Mouse (Mus musculus) activated CD4-positive, CD25-positive, alpha-beta regulatory T cell, adult 4 months (primary cell): ENCODE data around the gene Ndufaf1. TPM values are rescaled to one million over a fixed set of nuclear protein-coding genes. Genes with fewer than 3 reads are reported as not detected.
"Not testable (repeated sequence)": the region's sequence is repeated elsewhere in the genome, so short reads cannot be mapped to it uniquely, and the experiment has no call there.

ENCODE experiments used
- ATAC-seq: one replicate; pipeline ENCODE4 v1.8.0; 2017
- polyA plus RNA-seq, 2 experiments: library from polyadenylated mRNA; unstranded; fragments of 100-300 nt; shearing (Covaris generic); gene quantifications; one replicate each; pipeline ENCODE4 v1.2.1; 2017

Ndufaf1 gene
- polyA plus RNA-seq, result 10 to 100 TPM; 24.0 to 29.3 TPM

GRCm38 (mm10) chr2:119662220-119663182 lies at the start of gene Ndufaf1:
Ndufaf1 (minus strand) TSS chr2:119662827.
- ATAC-seq, result peak; percentile 86

GRCm38 (mm10) chr2:119710011-119710410 lies 47.4 kb upstream of the Ndufaf1 start:
- no peak for ATAC-seq

GRCm38 (mm10) chr2:119707676-119708075 lies 45.0 kb upstream of the Ndufaf1 start:
- ATAC-seq, result no peak

- ATAC-seq, result no peak
Measured at GRCm38 (mm10) chr2:119703171-119703570, 40.5 kb upstream of the Ndufaf1 start.

- ATAC-seq, result no peak
Measured at GRCm38 (mm10) chr2:119699962-119700361, 37.3 kb upstream of the Ndufaf1 start.

GRCm38 (mm10) chr2:119698472-119698871 lies 35.8 kb upstream of the Ndufaf1 start:
- ATAC-seq, result no peak

- no peak for ATAC-seq
Measured at GRCm38 (mm10) chr2:119696111-119696510, 33.5 kb upstream of the Ndufaf1 start.

- no peak for ATAC-seq
Measured at GRCm38 (mm10) chr2:119694826-119695225, 32.2 kb upstream of the Ndufaf1 start.

GRCm38 (mm10) chr2:119692003-119692701 lies 29.5 kb upstream of the Ndufaf1 start:
- ATAC-seq, result no peak

GRCm38 (mm10) chr2:119683706-119684105 lies 21.1 kb upstream of the Ndufaf1 start:
- no peak for ATAC-seq

GRCm38 (mm10) chr2:119675831-119676230 lies 13.2 kb upstream of the Ndufaf1 start:
- ATAC-seq, result peak; percentile 31

- peak; percentile 34 for ATAC-seq
Measured at GRCm38 (mm10) chr2:119675215-119675784, 12.7 kb upstream of the Ndufaf1 start.

GRCm38 (mm10) chr2:119674525-119675214 lies 12.0 kb upstream of the Ndufaf1 start, which contains the start of gene Rtf1:
Rtf1 (plus strand) TSS chr2:119675068.
- ATAC-seq, result peak; percentile 84

GRCm38 (mm10) chr2:119669010-119669409 lies 6.4 kb upstream of the Ndufaf1 start:
- ATAC-seq, result no peak

- not testable (repeated sequence) for ATAC-seq
Measured at GRCm38 (mm10) chr2:119665744-119666143, 3.1 kb upstream of the Ndufaf1 start.

- ATAC-seq, result no peak
Measured at GRCm38 (mm10) chr2:119644254-119644653, 18.4 kb downstream of the Ndufaf1 start.

GRCm38 (mm10) chr2:119641214-119641912 lies 21.3 kb downstream of the Ndufaf1 start:
- no peak for ATAC-seq

GRCm38 (mm10) chr2:119636781-119637180 lies 25.8 kb downstream of the Ndufaf1 start:
- ATAC-seq, result no peak

GRCm38 (mm10) chr2:119621302-119621701 lies 41.3 kb downstream of the Ndufaf1 start:
- ATAC-seq, result no peak

- ATAC-seq, result not testable (repeated sequence)
Measured at GRCm38 (mm10) chr2:119619002-119619401, 43.6 kb downstream of the Ndufaf1 start.

- ATAC-seq, result peak; percentile 99
Measured at GRCm38 (mm10) chr2:119618199-119618982, 44.2 kb downstream of the Ndufaf1 start, which contains the start of the genes Nusap1 and Oip5. Nusap1 (plus strand) TSS chr2:119618298. Oip5 (minus strand) TSS chr2:119618469.
